Mouse (Mus musculus) stomach, embryonic 15.5 days (tissue): ENCODE data around the gene Dnaja1. TPM values are rescaled to one million over a fixed set of nuclear protein-coding genes. Genes with fewer than 3 reads are reported as not detected.

Source experiments
- ATAC-seq: fragments of 200-750 bp; cut with Nextera tagmentation; 2 replicates; pipeline ENCODE4 v1.8.0; 2017; ENCODE audit warnings: low read depth, moderate number of reproducible peaks, moderate TSS enrichment; ENCODE audit not compliant: insufficient read depth, low FRiP score
- H3K27ac ChIP-seq: fragments of 300-500 bp; sonication (generic); 2 replicates; pipeline ENCODE4 v1.5.1; 2015; ENCODE audit warnings: mild to moderate bottlenecking, inconsistent platforms
- H3K27me3 ChIP-seq: fragments of 300-500 bp; sonication (generic); replicated peaks from 2 replicates; pipeline ENCODE4 v1.6.1; 2015; ENCODE audit warnings: inconsistent platforms
- H3K36me3 ChIP-seq: fragments of 300-500 bp; sonication (generic); 2 replicates; pipeline ENCODE4 v1.6.1; 2015; ENCODE audit warnings: inconsistent platforms
- H3K4me1 ChIP-seq: fragments of 300-500 bp; sonication (generic); 2 replicates; pipeline ENCODE4 v1.6.1; 2015; ENCODE audit warnings: inconsistent platforms
- H3K4me2 ChIP-seq: fragments of 300-500 bp; sonication (generic); 2 replicates; pipeline ENCODE4 v1.6.1; 2015; ENCODE audit warnings: mild to moderate bottlenecking, inconsistent platforms
- H3K4me3 ChIP-seq: fragments of 300-500 bp; sonication (generic); replicated peaks from 2 replicates; pipeline ENCODE4 v1.5.1; 2015; ENCODE audit warnings: inconsistent platforms
- H3K9ac ChIP-seq: fragments of 300-500 bp; sonication (generic); 2 replicates; pipeline ENCODE4 v1.6.1; 2015; ENCODE audit warnings: inconsistent platforms
- H3K9me3 ChIP-seq: fragments of 300-500 bp; sonication (generic); 2 replicates; pipeline ENCODE4 v1.6.1; 2016; ENCODE audit warnings: inconsistent platforms
- WGBS: fragments of 180-500 bp; shearing (Covaris S2); methylation state at CpG from one replicate; pipeline ENCODE4 v1.1.7; 2015; 5-methylcytosine and 5-hydroxymethylcytosine counted together
- polyA plus RNA-seq: library from polyadenylated mRNA; unstranded; fragments of >200 nt; fragmentation: Nextera tagmentation; extraction: Ambion mirVana; gene quantifications from 2 replicates; pipeline ENCODE4 v1.2.1, GENCODE M21; 2015

Dnaja1 gene
- polyA plus RNA-seq, 1 experiment from 2014 or later: 361 TPM

- under 1% methylated on average over 40 of the region's 40 CpGs for WGBS
These were observed 36.0 kb downstream of the Dnaja1 start, which contains the start of gene Smu1 for GRCm38 (mm10) chr4:40757780-40758420. Smu1 (minus strand) TSS chr4:40757923.

GRCm38 (mm10) chr4:40759876-40760275, 37.9 kb downstream of the Dnaja1 start:
- no peaks in the 10 kb centered on the region for H3K9me3 ChIP-seq
- peaks cover 4% of the 10 kb centered on the region; the same call in 1 of the 2 replicates for H3K4me1 ChIP-seq
- H3K36me3 ChIP-seq: peaks cover 3% of the 10 kb centered on the region; the same call in 1 of the 2 replicates
- H3K9ac ChIP-seq: no peak overlapping the region
- H3K4me2 ChIP-seq: no peak overlapping the region
- WGBS: 52% methylated on average over 5 of the region's 5 CpGs
- ATAC-seq: no peak
- H3K27me3 ChIP-seq: no peaks in the 10 kb centered on the region
- no peak overlapping the region for H3K4me3 ChIP-seq
- no peak overlapping the region for H3K27ac ChIP-seq

More at GRCm38 (mm10) chr4:40757780-40758420, 36.0 kb downstream of the Dnaja1 start, which contains the start of gene Smu1:
- Histone ChIP-seq H3K4me1 (peaks cover 4% of the 10 kb centered on the region; the same call in 1 of the 2 replicates), H3K9ac (peak within 1 kb of the TSS; percentile 86), H3K4me2 (peak within 1 kb of the TSS; percentile 58), H3K4me3 (peak within 1 kb of the TSS; percentile 89), H3K27me3 (no peaks in the 10 kb centered on the region), H3K36me3 (peaks cover 12% of the 10 kb centered on the region; the same call in 1 of the 2 replicates), H3K27ac (peak within 1 kb of the TSS; percentile 67), H3K9me3 (no peaks in the 10 kb centered on the region)
- ATAC-seq: peak; percentile 96

GRCm38 (mm10) chr4:40774279-40775259, 52.6 kb downstream of the Dnaja1 start:
- peak; percentile 42; the same call in 1 of the 2 replicates for ATAC-seq
- Histone ChIP-seq H3K27ac (peak overlapping the region; percentile 81), H3K4me2 (peak overlapping the region; percentile 48), H3K9ac (no peak overlapping the region), H3K4me1 (peaks cover 10% of the 10 kb centered on the region; the same call in 1 of the 2 replicates), H3K36me3 (no peaks in the 10 kb centered on the region), H3K4me3 (peak overlapping the region; percentile 9; the same call in 1 of the 2 replicates), H3K9me3 (no peaks in the 10 kb centered on the region), H3K27me3 (no peaks in the 10 kb centered on the region)
- 16% methylated on average over 12 of the region's 12 CpGs for WGBS

GRCm38 (mm10) chr4:40776416-40776815, 54.5 kb downstream of the Dnaja1 start:
- no peaks in the 10 kb centered on the region for H3K36me3 ChIP-seq
- H3K27ac ChIP-seq: no peak overlapping the region
- H3K4me2 ChIP-seq: no peak overlapping the region
- no peak overlapping the region for H3K4me3 ChIP-seq
- no peaks in the 10 kb centered on the region for H3K27me3 ChIP-seq
- no peak for ATAC-seq
- H3K9me3 ChIP-seq: no peaks in the 10 kb centered on the region
- no peak overlapping the region for H3K9ac ChIP-seq
- H3K4me1 ChIP-seq: peaks cover 13% of the 10 kb centered on the region; the same call in 1 of the 2 replicates
- 69% methylated on average over 4 of the region's 4 CpGs for WGBS

- no peak overlapping the region for H3K27ac ChIP-seq
- 41% methylated on average over 2 of the region's 2 CpGs for WGBS
- no peak overlapping the region for H3K4me2 ChIP-seq
- H3K36me3 ChIP-seq: no peaks in the 10 kb centered on the region
- no peaks in the 10 kb centered on the region for H3K27me3 ChIP-seq
- H3K9ac ChIP-seq: no peak overlapping the region
- H3K9me3 ChIP-seq: no peaks in the 10 kb centered on the region
- H3K4me3 ChIP-seq: no peak overlapping the region
- H3K4me1 ChIP-seq: peaks cover 13% of the 10 kb centered on the region; the same call in 1 of the 2 replicates
- no peak for ATAC-seq
These were observed 55.2 kb downstream of the Dnaja1 start for GRCm38 (mm10) chr4:40777116-40777515.

- no peak overlapping the region for H3K9ac ChIP-seq
- H3K27ac ChIP-seq: no peak overlapping the region
- no peaks in the 10 kb centered on the region for H3K36me3 ChIP-seq
- WGBS: 76% methylated on average over 6 of the region's 6 CpGs
- H3K9me3 ChIP-seq: no peaks in the 10 kb centered on the region
- H3K4me1 ChIP-seq: peaks cover 13% of the 10 kb centered on the region; the same call in 1 of the 2 replicates
- H3K4me3 ChIP-seq: no peak overlapping the region
- no peak overlapping the region for H3K4me2 ChIP-seq
- H3K27me3 ChIP-seq: no peaks in the 10 kb centered on the region
- no peak for ATAC-seq
These were observed 56.7 kb downstream of the Dnaja1 start for GRCm38 (mm10) chr4:40778656-40779055.

- no peak for ATAC-seq
- Histone ChIP-seq H3K4me2 (no peak overlapping the region), H3K9me3 (no peaks in the 10 kb centered on the region), H3K27me3 (no peaks in the 10 kb centered on the region), H3K36me3 (no peaks in the 10 kb centered on the region), H3K4me1 (peaks cover 7% of the 10 kb centered on the region), H3K9ac (no peak overlapping the region), H3K4me3 (no peak overlapping the region), H3K27ac (no peak overlapping the region)
- WGBS: 16% methylated on average over 3 of the region's 3 CpGs
These were observed 59.2 kb downstream of the Dnaja1 start for GRCm38 (mm10) chr4:40781143-40781542.

GRCm38 (mm10) chr4:40781797-40782495, 60.0 kb downstream of the Dnaja1 start:
- WGBS: 38% methylated on average over 8 of the region's 8 CpGs
- Histone ChIP-seq H3K27ac (no peak overlapping the region), H3K9me3 (no peaks in the 10 kb centered on the region), H3K27me3 (no peaks in the 10 kb centered on the region), H3K36me3 (no peaks in the 10 kb centered on the region), H3K4me1 (peaks cover 7% of the 10 kb centered on the region), H3K4me2 (no peak overlapping the region), H3K9ac (no peak overlapping the region), H3K4me3 (no peak overlapping the region)
- no peak for ATAC-seq

GRCm38 (mm10) chr4:40783049-40783448, 61.1 kb downstream of the Dnaja1 start:
- no peak for ATAC-seq
- 93% methylated on average over 4 of the region's 4 CpGs for WGBS

GRCm38 (mm10) chr4:40784556-40785169, 62.7 kb downstream of the Dnaja1 start:
- no peaks in the 10 kb centered on the region for H3K9me3 ChIP-seq
- WGBS: 54% methylated on average over 10 of the region's 10 CpGs
- H3K4me1 ChIP-seq: peaks cover 7% of the 10 kb centered on the region; the same call in 1 of the 2 replicates
- H3K4me3 ChIP-seq: no peak overlapping the region
- no peak overlapping the region for H3K4me2 ChIP-seq
- H3K27me3 ChIP-seq: no peaks in the 10 kb centered on the region
- ATAC-seq: no peak
- H3K9ac ChIP-seq: no peak overlapping the region
- H3K27ac ChIP-seq: peak overlapping the region; percentile 35; the same call in 1 of the 2 replicates
- no peaks in the 10 kb centered on the region for H3K36me3 ChIP-seq

More at GRCm38 (mm10) chr4:40783049-40783448, 61.1 kb downstream of the Dnaja1 start:
- Histone ChIP-seq H3K4me1 (peaks cover 7% of the 10 kb centered on the region; the same call in 1 of the 2 replicates), H3K36me3 (no peaks in the 10 kb centered on the region), H3K9me3 (no peaks in the 10 kb centered on the region), H3K27ac (no peak overlapping the region), H3K4me3 (no peak overlapping the region), H3K27me3 (no peaks in the 10 kb centered on the region), H3K4me2 (no peak overlapping the region), H3K9ac (no peak overlapping the region)
